Mouse (Mus musculus) adrenal gland, postnatal 14 days (tissue): ENCODE results near the gene Vmn1r88. TPM values are rescaled to one million over a fixed set of nuclear protein-coding genes. Genes with fewer than 3 reads are reported as not detected.

Experiments
- DNase-seq: peaks from one replicate; pipeline ENCODE4 v3.0.0; 2021; ENCODE audit warnings: mixed read lengths
- long read RNA-seq, 2 experiments: library from polyadenylated mRNA; stranded (forward); transcript quantifications; one replicate each; pipeline ENCODE4 v2.0.0; 2021
- total RNA-seq: library from RNA; stranded (reverse); gene quantifications from 2 replicates; pipeline ENCODE4 v1.2.3, GENCODE M21; 2021

Vmn1r88 gene
- total RNA-seq = 0.11 and 0.19 TPM in 2 replicates
- long read RNA-seq, experiment 1 = 0 reads
- long read RNA-seq, experiment 2 = 0 reads

DNA sequence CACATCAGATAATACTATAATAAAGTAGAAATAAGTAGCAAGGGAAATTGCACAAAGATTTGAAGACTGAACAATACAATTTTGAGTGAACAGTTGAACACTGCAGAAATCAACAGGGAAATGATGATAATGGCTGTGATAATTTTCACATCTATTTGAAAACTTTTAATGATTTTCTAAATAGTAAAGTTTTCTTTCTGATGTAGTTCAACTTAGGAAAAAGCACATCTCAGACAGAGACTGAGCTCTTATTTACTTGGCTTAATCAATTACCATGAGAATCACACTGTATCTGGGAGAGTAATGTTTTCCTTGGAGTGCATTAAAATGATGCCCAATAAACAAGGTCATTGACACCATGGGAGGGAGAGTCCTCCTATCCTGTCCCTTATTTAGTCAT, at the start of gene Vmn1r88:
Gene Vmn1r88 (plus strand): TSS at position 301 of the 400 bp plus-strand sequence.
- no peak for DNase-seq

- DNase-seq = no peak
Observed at GRCm38 (mm10) chr7:13119817-13120216, 39.6 kb upstream of the Vmn1r88 start, which contains the start of gene Vmn1r86. TSS of gene Vmn1r86 (minus strand) at chr7:13119917.

DNA sequence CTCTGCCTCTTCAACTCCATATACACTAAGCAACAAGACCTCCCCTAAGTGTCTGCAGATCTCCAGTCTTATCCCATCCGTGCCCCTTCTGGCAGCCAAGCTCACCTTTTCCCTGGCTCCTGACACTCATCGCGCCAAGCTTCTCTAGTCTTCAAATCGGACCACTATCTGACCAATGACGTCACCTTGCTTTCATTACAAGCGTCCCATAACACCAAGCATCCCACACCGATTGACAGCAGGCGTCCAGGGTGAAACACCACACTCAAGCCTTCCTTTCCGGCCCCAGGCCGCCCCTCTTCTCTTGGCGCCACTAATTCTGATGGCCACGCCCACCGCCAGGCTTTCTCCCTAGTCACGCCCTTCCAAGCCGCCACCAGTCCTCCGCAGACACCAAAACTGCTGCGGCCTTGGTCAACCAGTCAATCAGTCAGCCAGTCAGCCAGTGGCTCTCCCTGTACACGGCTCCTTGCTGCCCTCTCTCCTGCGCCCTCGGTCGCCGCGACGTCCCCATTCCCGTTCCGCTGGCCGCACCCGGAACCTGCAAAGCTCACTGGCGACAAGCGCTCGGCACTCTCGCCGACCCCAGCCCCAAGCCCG, 35.7 kb upstream of the Vmn1r88 start:
- DNase-seq = peak; percentile 14

DNA sequence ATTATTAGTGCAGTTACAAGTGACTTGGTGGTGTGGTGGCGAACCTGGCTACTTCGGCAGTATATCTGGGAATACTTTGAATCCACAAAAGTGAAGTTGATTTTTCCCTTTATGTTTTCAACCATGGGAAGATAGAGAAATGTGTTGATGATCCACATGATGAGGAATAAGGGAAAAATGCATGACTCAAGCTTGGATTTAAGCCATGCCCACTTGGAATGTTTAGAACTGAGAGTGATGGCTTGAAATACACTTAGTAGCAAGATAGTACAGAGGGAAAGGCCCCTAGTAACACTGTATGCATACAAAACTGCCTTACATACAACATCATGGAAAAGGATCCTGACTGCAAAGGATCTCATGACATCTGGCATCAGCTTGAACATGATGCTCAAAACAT, 27.5 kb upstream of the Vmn1r88 start:
- no peak for DNase-seq

DNA sequence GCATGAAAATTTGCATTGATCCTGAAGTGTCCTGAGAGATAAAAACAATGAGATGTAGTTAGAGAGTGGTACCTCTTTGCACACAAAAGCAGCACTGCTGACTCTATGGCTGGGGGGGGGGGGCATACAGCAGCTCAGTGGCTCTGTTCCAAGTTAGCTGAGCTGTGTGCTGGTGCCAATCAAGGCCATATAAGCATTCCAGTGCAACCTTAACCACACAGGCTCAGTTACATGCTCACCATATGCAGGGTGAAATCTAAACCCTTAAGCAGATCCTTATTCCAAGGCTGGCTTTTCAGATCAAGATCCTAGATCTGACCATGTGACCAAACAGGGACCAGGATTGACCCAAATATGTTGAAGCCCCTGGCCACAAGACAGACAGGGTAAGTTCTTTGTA, 22.0 kb upstream of the Vmn1r88 start:
- no peak for DNase-seq

DNA sequence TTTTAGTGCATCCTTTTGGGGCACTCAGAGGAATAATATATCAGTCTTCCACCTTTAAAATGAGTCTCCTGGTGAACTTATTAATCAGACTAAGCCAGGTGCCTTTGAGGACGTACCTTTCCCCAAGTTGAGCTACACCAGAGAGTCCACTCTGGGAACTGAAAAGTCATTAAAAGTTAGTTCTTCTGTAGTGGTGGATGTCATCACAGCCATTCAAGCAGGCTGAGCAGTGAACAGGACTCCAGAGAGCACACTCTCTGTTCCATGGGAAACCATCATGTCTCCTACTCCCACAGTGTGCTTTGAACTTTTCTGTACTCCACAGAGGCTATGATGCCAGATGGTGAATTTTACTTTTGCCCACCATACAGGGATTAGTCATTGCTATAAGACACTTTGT, 19.3 kb upstream of the Vmn1r88 start, which contains the start of gene Vmn1r87:
Gene Vmn1r87 (minus strand): TSS at position 101 of the 400 bp plus-strand sequence.
- no peak for DNase-seq

- DNase-seq = no peak
Observed at GRCm38 (mm10) chr7:13212720-13213119, 53.4 kb downstream of the Vmn1r88 start, which contains the start of gene Vmn1r89. TSS of gene Vmn1r89 (plus strand) at chr7:13213020.

Other genes starting within 250 kb of the Vmn1r88 start
- 842 and 996 TPM in 2 replicates for gene Rps5, start 237.3 kb upstream of the Vmn1r88 start, total RNA-seq
- gene Rnf225, start 232.2 kb upstream of the Vmn1r88 start, total RNA-seq = 0.41 and 0.52 TPM in 2 replicates
- 8.0 and 9.5 TPM in 2 replicates for gene Zfp324, start 193.7 kb upstream of the Vmn1r88 start, total RNA-seq
- 6.0 and 7.2 TPM in 2 replicates for gene Zfp446, start 181.7 kb upstream of the Vmn1r88 start, total RNA-seq
- 2.6 and 51.1 TPM in 2 replicates for gene Slc27a5, start 161.4 kb upstream of the Vmn1r88 start, total RNA-seq
- 247 and 252 TPM in 2 replicates for gene Trim28, start 160.5 kb upstream of the Vmn1r88 start, total RNA-seq
- 12.8 and 13.2 TPM in 2 replicates for gene Zbtb45, start 149.5 kb upstream of the Vmn1r88 start, total RNA-seq
- 173 and 179 TPM in 2 replicates for gene Chmp2a, start 124.8 kb upstream of the Vmn1r88 start, total RNA-seq
- 191 and 201 TPM in 2 replicates for gene Ube2m, start 121.3 kb upstream of the Vmn1r88 start, total RNA-seq
- gene Mzf1, start 104.8 kb upstream of the Vmn1r88 start, total RNA-seq = 2.6 and 3.4 TPM in 2 replicates
- gene Vmn1r85, start 64.4 kb upstream of the Vmn1r88 start, total RNA-seq = not detected in 2 replicates
- not detected in 2 replicates for gene Vmn1r86, start 39.7 kb upstream of the Vmn1r88 start, total RNA-seq
- not detected in 2 replicates for gene Vmn1r87, start 19.4 kb upstream of the Vmn1r88 start, total RNA-seq
- gene Vmn1r89, start 53.5 kb downstream of the Vmn1r88 start, total RNA-seq = not detected in 2 replicates
- 27.4 and 30.2 TPM in 2 replicates for gene Lig1, start 117.7 kb downstream of the Vmn1r88 start, total RNA-seq
- 7.4 and 10.0 TPM in 2 replicates for gene Zswim9, start 119.2 kb downstream of the Vmn1r88 start, total RNA-seq
- 0.38 and 0.78 TPM in 2 replicates for gene Pla2g4c, start 165.1 kb downstream of the Vmn1r88 start, total RNA-seq
- 0.22 TPM in 1 of 2 replicates, not detected in the other for gene Cabp5, start 238.6 kb downstream of the Vmn1r88 start, total RNA-seq